Mouse (Mus musculus): ENCODE results near the gene Atn1.

- TF ChIP-seq CTCF (IDR thresholded peaks at IDR 0.05; ENCODE audit: low read depth) (no peak), EP300 (IDR thresholded peaks at IDR 0.05; ENCODE audit: low read depth) (no peak)
Observed at GRCm38 (mm10) chr6:124723541-124723940, 32.8 kb downstream of the Atn1 start.

Data from liver, postnatal 0 days (tissue).